Mouse (Mus musculus) cerebellum, adult 9-11 months (tissue): ENCODE data around the gene Ccdc107.

Source experiments
- DNase-seq: peaks from one replicate; pipeline ENCODE4 v3.0.0; 2022

Gene Ccdc107

GRCm38 (mm10) chr4:43489611-43490010, 3.1 kb upstream of the Ccdc107 start:
- no peak for DNase-seq

- peak; percentile 48 for DNase-seq
These were observed 1.9 kb upstream of the Ccdc107 start for GRCm38 (mm10) chr4:43490801-43491200.

GRCm38 (mm10) chr4:43492101-43492820, 439 bp upstream of the Ccdc107 start:
- peak; percentile 59 for DNase-seq

- peak; percentile 96 for DNase-seq
These were observed 616 bp downstream of the Ccdc107 start for GRCm38 (mm10) chr4:43493186-43493845.

GRCm38 (mm10) chr4:43493846-43494240, 1.1 kb downstream of the Ccdc107 start:
- peak; percentile 43 for DNase-seq

GRCm38 (mm10) chr4:43496587-43496986, 3.9 kb downstream of the Ccdc107 start:
- no peak for DNase-seq

GRCm38 (mm10) chr4:43497405-43497804, 4.7 kb downstream of the Ccdc107 start:
- DNase-seq, result no peak

- no peak for DNase-seq
These were observed 5.2 kb downstream of the Ccdc107 start for GRCm38 (mm10) chr4:43497946-43498345.

- peak; percentile 57 for DNase-seq
These were observed 6.3 kb downstream of the Ccdc107 start for GRCm38 (mm10) chr4:43498983-43499382.

- DNase-seq, result peak; percentile 86
These were observed 7.0 kb downstream of the Ccdc107 start, which contains the start of gene Arhgef39 for GRCm38 (mm10) chr4:43499407-43500333. Gene Arhgef39, minus strand, starts transcription at chr4:43499695.

- DNase-seq, result no peak
These were observed 10.3 kb downstream of the Ccdc107 start for GRCm38 (mm10) chr4:43503041-43503440.

GRCm38 (mm10) chr4:43503506-43503905, 10.8 kb downstream of the Ccdc107 start:
- DNase-seq, result no peak

GRCm38 (mm10) chr4:43504269-43504668, 11.6 kb downstream of the Ccdc107 start:
- no peak for DNase-seq

- no peak for DNase-seq
These were observed 13.4 kb downstream of the Ccdc107 start for GRCm38 (mm10) chr4:43506074-43506473.

- DNase-seq, result peak; percentile 93
These were observed 14.0 kb downstream of the Ccdc107 start, which contains the start of gene Car9 for GRCm38 (mm10) chr4:43506536-43507185. Gene Car9, plus strand, starts transcription at chr4:43506966.

- DNase-seq, result peak; percentile 55
These were observed 15.4 kb downstream of the Ccdc107 start for GRCm38 (mm10) chr4:43507938-43508665.

GRCm38 (mm10) chr4:43508666-43508997, 15.9 kb downstream of the Ccdc107 start:
- DNase-seq, result peak; percentile 57

GRCm38 (mm10) chr4:43509109-43509508, 16.4 kb downstream of the Ccdc107 start:
- no peak for DNase-seq

- no peak for DNase-seq
These were observed 19.2 kb downstream of the Ccdc107 start for GRCm38 (mm10) chr4:43511675-43512454.

GRCm38 (mm10) chr4:43512653-43513052, 20.0 kb downstream of the Ccdc107 start:
- DNase-seq, result no peak

GRCm38 (mm10) chr4:43513300-43513699, 20.6 kb downstream of the Ccdc107 start:
- no peak for DNase-seq
